Mouse (Mus musculus): Measurements from ENCODE around the gene Abca4.

DNA sequence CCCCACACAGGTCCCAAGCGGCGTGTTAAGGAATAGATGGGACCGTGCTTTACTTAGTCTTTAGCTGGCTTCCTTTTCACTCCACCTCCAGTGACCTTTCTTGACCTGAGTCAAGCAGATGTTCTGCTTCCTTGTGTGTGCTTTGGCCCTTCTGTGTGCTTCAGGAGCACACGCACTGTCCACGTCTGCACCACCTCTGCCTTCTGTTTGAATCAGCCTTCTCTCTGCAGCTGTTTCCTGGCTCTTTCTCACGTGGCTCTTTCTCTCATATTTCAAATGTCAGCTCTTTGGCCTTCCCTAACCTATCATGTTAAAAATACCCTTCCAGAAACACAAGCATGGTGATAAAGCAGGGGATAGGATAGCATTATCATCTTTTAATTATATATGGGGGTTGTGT lies 42.7 kb upstream of the Abca4 start:
- TF ChIP-seq POLR2A (IDR thresholded peaks at IDR 0.05; ENCODE audit: low read depth, low read length) (no peak), CTCF (conservative IDR thresholded peaks at IDR 0.05; ENCODE audit: insufficient read depth, insufficient read length, low read depth, low read length) (no peak)
